Mouse (Mus musculus) erythroblast, embryonic 14.5 days (primary cell): Measurements from ENCODE around the gene Dido1. TPM values are rescaled to one million over a fixed set of nuclear protein-coding genes. Genes with fewer than 3 reads are reported as not detected.
A peak's percentile ranks its signal among the peaks of the same experiment; 100 is the strongest.
"Not testable (repeated sequence)": the region's sequence is repeated elsewhere in the genome, so short reads cannot be mapped to it uniquely, and the experiment has no call there.

Experiments used
- H3K27me3 ChIP-seq: 2 replicates; pipeline ENCODE4 v1.6.1; 2012; ENCODE audit warnings: inconsistent platforms; ENCODE audit not compliant: control insufficient read depth
- H3K36me3 ChIP-seq: 2 replicates; pipeline ENCODE4 v1.6.1; 2012; ENCODE audit warnings: mild to moderate bottlenecking, inconsistent platforms; ENCODE audit not compliant: control insufficient read depth
- H3K4me1 ChIP-seq: 2 replicates; pipeline ENCODE4 v1.6.1; 2012; ENCODE audit warnings: inconsistent platforms; ENCODE audit not compliant: control insufficient read depth
- H3K4me3 ChIP-seq: replicated peaks from 2 replicates; pipeline ENCODE3; 2012; ENCODE audit warnings: moderate library complexity, mild to moderate bottlenecking, inconsistent platforms
- H3K9me3 ChIP-seq: 2 replicates; pipeline ENCODE4 v1.6.1; 2012; ENCODE audit warnings: low read length, inconsistent platforms, mixed read lengths; ENCODE audit not compliant: control insufficient read depth
- GATA1 ChIP-seq: IDR thresholded peaks from 2 replicates; pipeline ENCODE4 v1.6.1; 2012; ENCODE audit warnings: low read length, inconsistent platforms, mixed read lengths
- TAL1 ChIP-seq: IDR thresholded peaks from 3 replicates; pipeline ENCODE4 v1.6.1; 2012; ENCODE audit warnings: low read length, inconsistent platforms, mixed read lengths
- polyA plus RNA-seq: library from polyadenylated mRNA; stranded (reverse); fragments of >175 nt; gene quantifications from 2 replicates; pipeline ENCODE4 v1.2.3, GENCODE M21; 2012

Dido1 gene
- polyA plus RNA-seq, 1 experiment: 1.6 TPM

GRCm38 (mm10) chr2:180725856-180726629 is 16.2 kb upstream of the Dido1 start:
- TF ChIP-seq GATA1: no peak
- TF ChIP-seq TAL1: no peak
- Histone ChIP-seq H3K9me3 (no peaks in the 10 kb centered on the region), H3K4me1 (peaks cover 55% of the 10 kb centered on the region), H3K36me3 (peaks cover 41% of the 10 kb centered on the region), H3K27me3 (no peaks in the 10 kb centered on the region; the same call in 1 of the 2 replicates), H3K4me3 (peak overlapping the region; percentile 46)

GRCm38 (mm10) chr2:180725414-180725778 is 15.6 kb upstream of the Dido1 start:
- H3K4me3 ChIP-seq: peak overlapping the region; percentile 46
- no peaks in the 10 kb centered on the region for H3K9me3 ChIP-seq
- H3K27me3 ChIP-seq: no peaks in the 10 kb centered on the region; the same call in 1 of the 2 replicates
- peaks cover 55% of the 10 kb centered on the region for H3K4me1 ChIP-seq
- no peak for TF ChIP-seq TAL1
- no peak for TF ChIP-seq GATA1
- H3K36me3 ChIP-seq: peaks cover 48% of the 10 kb centered on the region

GRCm38 (mm10) chr2:180724585-180725413 is 15.0 kb upstream of the Dido1 start, which contains the start of gene Slc17a9:
TSS of gene Slc17a9 (plus strand) at chr2:180725263.
- Histone ChIP-seq H3K36me3 (peaks cover 54% of the 10 kb centered on the region), H3K4me3 (peak within 1 kb of the TSS; percentile 46), H3K4me1 (peaks cover 55% of the 10 kb centered on the region), H3K27me3 (no peaks in the 10 kb centered on the region; the same call in 1 of the 2 replicates), H3K9me3 (no peaks in the 10 kb centered on the region)
- no peak for TF ChIP-seq TAL1

- no peak for TF ChIP-seq TAL1
- no peak for TF ChIP-seq GATA1
- Histone ChIP-seq H3K9me3 (no peaks in the 10 kb centered on the region), H3K36me3 (peaks cover 63% of the 10 kb centered on the region), H3K4me3 (no peak overlapping the region), H3K4me1 (peaks cover 57% of the 10 kb centered on the region), H3K27me3 (no peaks in the 10 kb centered on the region; the same call in 1 of the 2 replicates)
These were observed 14.1 kb upstream of the Dido1 start for GRCm38 (mm10) chr2:180723865-180724264.

- H3K9me3 ChIP-seq, H3K4me3 ChIP-seq, H3K27me3 ChIP-seq: not testable (repeated sequence)
- H3K36me3 ChIP-seq: peaks cover 74% of the 10 kb centered on the region
- H3K4me1 ChIP-seq: peaks cover 60% of the 10 kb centered on the region
These were observed 12.9 kb upstream of the Dido1 start for GRCm38 (mm10) chr2:180722748-180723147.

- peaks cover 60% of the 10 kb centered on the region for H3K36me3 ChIP-seq
- TF ChIP-seq GATA1 (peak; percentile 91), TAL1 (peak; percentile 81)
- H3K4me3 ChIP-seq: peak overlapping the region; percentile 79
- no peaks in the 10 kb centered on the region for H3K9me3 ChIP-seq
- no peaks in the 10 kb centered on the region for H3K27me3 ChIP-seq
- H3K4me1 ChIP-seq: peaks cover 58% of the 10 kb centered on the region
These were observed 2.4 kb upstream of the Dido1 start for GRCm38 (mm10) chr2:180712037-180712689.

- H3K27me3 ChIP-seq: no peaks in the 10 kb centered on the region
- no peak for TF ChIP-seq TAL1
- no peak for TF ChIP-seq GATA1
- no peaks in the 10 kb centered on the region for H3K9me3 ChIP-seq
- H3K4me3 ChIP-seq: peak overlapping the region; percentile 79
- H3K36me3 ChIP-seq: peaks cover 60% of the 10 kb centered on the region
- H3K4me1 ChIP-seq: peaks cover 57% of the 10 kb centered on the region
These were observed 1.7 kb upstream of the Dido1 start for GRCm38 (mm10) chr2:180711527-180711926.

- no peaks in the 10 kb centered on the region for H3K9me3 ChIP-seq
- H3K4me3 ChIP-seq: peak overlapping the region; percentile 79
- no peaks in the 10 kb centered on the region for H3K27me3 ChIP-seq
- H3K4me1 ChIP-seq: peaks cover 61% of the 10 kb centered on the region
- peaks cover 62% of the 10 kb centered on the region for H3K36me3 ChIP-seq
- TF ChIP-seq GATA1 (no peak), TAL1 (no peak)
These were observed 717 bp upstream of the Dido1 start for GRCm38 (mm10) chr2:180710276-180711155.
